Mouse (Mus musculus) heart, adult 2 months (tissue): ENCODE measurements around the gene Ttc23.

Source experiments
- EP300 ChIP-seq: fragments of 200-500 bp; IDR thresholded peaks from 2 replicates; pipeline ENCODE4 v1.6.1; 2011; ENCODE audit warnings: low read depth, low read length, control low read depth; ENCODE audit not compliant: insufficient read depth
- POLR2A ChIP-seq: fragments of 200-500 bp; IDR thresholded peaks from 2 replicates; pipeline ENCODE4 v1.6.1; 2011; ENCODE audit warnings: mild to moderate bottlenecking, low read depth, low read length, control low read depth; ENCODE audit not compliant: insufficient read depth

- TF ChIP-seq POLR2A (no peak), EP300 (no peak)
These were observed 111.3 kb downstream of the Ttc23 start for GRCm38 (mm10) chr7:67758506-67758857.
